In the genomic region with DNA sequence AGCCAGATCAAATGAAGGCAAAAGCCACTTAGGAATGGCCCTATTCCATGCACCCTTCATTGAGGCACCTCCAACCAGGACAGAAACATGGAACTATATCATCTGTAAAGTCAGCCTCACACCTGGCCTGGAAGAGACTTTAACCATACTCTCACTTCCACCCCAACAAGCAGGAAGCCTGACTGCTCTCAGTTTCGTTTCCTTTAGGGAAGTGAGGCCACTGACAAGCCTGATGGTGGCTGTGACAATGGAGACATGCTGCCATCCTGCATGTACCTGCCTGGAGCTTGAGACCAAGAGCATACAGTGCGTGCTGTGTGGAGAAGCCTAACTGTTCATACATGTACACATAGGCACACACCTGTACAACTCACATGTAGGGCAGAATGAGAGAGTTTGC, we compare ENCODE assay signal across 18 mouse cellular contexts. TPM values are rescaled to one million over a fixed set of nuclear protein-coding genes. Genes with fewer than 3 reads are reported as not detected.
DNase-seq lines count a peak whose midpoint lies in the region; ATAC-seq lines count a peak whose summit lies in the region.
"Had no signal": no experiment of that assay in that cellular context is flagged by ENCODE, and none has a peak within 500 bp of the region (broad histone marks: within the 10 kb centered on the region; RNA-seq: fewer than 3 reads in every experiment).

No protein-coding gene starts in this region.

- peak; percentile 10 for DNase-seq in lung, postnatal 36 days
- DNase-seq in lung, adult 18-20 months: no peak
- DNase-seq in B cell, adult 2 months: peak; percentile 61 to 68
- no peak for DNase-seq in left cerebral cortex, adult 18-20 months (ENCODE audit: low spot score in 2 of 2)
- DNase-seq: adrenal gland, postnatal 10 days; cerebellum, adult 11-12 months; cerebellum, postnatal 36 days; forebrain, postnatal 0 days; gastrocnemius, adult 2 months; gastrocnemius, postnatal 25 days; heart, postnatal 10 days had no signal

- no peak overlapping the region for H3K9ac ChIP-seq in forebrain, embryonic 12.5 days
- H3K9ac ChIP-seq: embryonic facial prominence, embryonic 13.5 days; forebrain, embryonic 13.5 days; forebrain, postnatal 0 days; hindbrain, embryonic 14.5 days had no signal

- peaks cover 7% of the 10 kb centered on the region; the same call in 1 of the 2 replicates for H3K4me1 ChIP-seq in forebrain, embryonic 12.5 days
- H3K4me1 ChIP-seq: embryonic facial prominence, embryonic 13.5 days had no signal

- peaks cover 63% of the 10 kb centered on the region for H3K36me3 ChIP-seq in forebrain, embryonic 12.5 days (replicated peaks)

- ATAC-seq in megakaryocyte, adult 5-6 weeks (ENCODE audit: poor library complexity, severe bottlenecking): peak; percentile 72
- ATAC-seq in forebrain, embryonic 12.5 days (ENCODE audit: low FRiP score): no peak
- ATAC-seq: CD4-positive, CD25-positive, alpha-beta regulatory T cell, adult 4 months; forebrain, embryonic 13.5 days; forebrain, postnatal 0 days had no signal

- H3K27me3 ChIP-seq in forebrain, embryonic 12.5 days: no peaks in the 10 kb centered on the region
- H3K27me3 ChIP-seq: embryonic facial prominence, embryonic 13.5 days; forebrain, embryonic 13.5 days had no signal

- H3K4me3 ChIP-seq in forebrain, embryonic 12.5 days (replicated peaks): no peak overlapping the region
- H3K4me3 ChIP-seq: embryonic facial prominence, embryonic 13.5 days; forebrain, embryonic 13.5 days; gastrocnemius, adult 2 months; heart, embryonic 10.5 days had no signal

- no peaks in the 10 kb centered on the region for H3K9me3 ChIP-seq in forebrain, embryonic 12.5 days
- H3K9me3 ChIP-seq: embryonic facial prominence, embryonic 13.5 days; forebrain, embryonic 13.5 days; heart, embryonic 10.5 days had no signal

- WGBS in forebrain, embryonic 12.5 days: 94% methylated on average over 2 of the region's 2 CpGs

- H3K27ac ChIP-seq in forebrain, embryonic 12.5 days: no peak overlapping the region
- H3K27ac ChIP-seq: embryonic facial prominence, embryonic 13.5 days; forebrain, embryonic 13.5 days; gastrocnemius, adult 2 months; heart, embryonic 10.5 days; hindbrain, embryonic 14.5 days had no signal

- no peak overlapping the region for H3K4me2 ChIP-seq in forebrain, embryonic 12.5 days
- H3K4me2 ChIP-seq: embryonic facial prominence, embryonic 13.5 days; forebrain, embryonic 13.5 days; hindbrain, embryonic 14.5 days had no signal

RNA-seq across cellular contexts. Expression of gene Cabin1, which starts 53.9 kb away (rescaled TPM):
- 23.7 and 24.0 TPM in 2 replicates for total RNA-seq in megakaryocyte, adult 5-6 weeks (2015)
- total RNA-seq in megakaryocyte, adult 5-6 weeks (2017): 19.4 and 20.7 TPM in 2 replicates
- polyA plus RNA-seq in forebrain, embryonic 12.5 days (2016; fragmentation: Nextera tagmentation; extraction: Ambion mirVana): 42.8 and 51.9 TPM in 2 replicates
- 10 to 100 TPM; 62.9 to 63.0 TPM for total RNA-seq in left cerebral cortex, adult 18-20 months (2021)

Comparison
In these comparisons a context has a peak if more than half of its experiments do, and no peak if none do; other contexts are left out.
1. DNase-seq: peak in lung, postnatal 36 days (single experiment) and B cell, adult 2 months (2 of 2); none in lung, adult 18-20 months (0 of 2) and left cerebral cortex, adult 18-20 months (0 of 2).